ENCODE assay signal across 11 mouse cellular contexts in genomic region chr4:40847160-40847559, GRCm38 (mm10). TPM values are rescaled to one million over a fixed set of nuclear protein-coding genes. Genes with fewer than 3 reads are reported as not detected.
A peak's percentile ranks its signal among the peaks of the same experiment; 100 is the strongest.
DNase-seq lines count a peak whose midpoint lies in the region; ATAC-seq lines count a peak whose summit lies in the region.
"Had no signal": no experiment of that assay in that cellular context is flagged by ENCODE, and none has a peak within 500 bp of the region (broad histone marks: within the 10 kb centered on the region; RNA-seq: fewer than 3 reads in every experiment).

No protein-coding gene starts in this region.

- H3K27me3 ChIP-seq in limb, embryonic 12.5 days = no peaks in the 10 kb centered on the region
- no peaks in the 10 kb centered on the region for H3K27me3 ChIP-seq in limb, embryonic 10.5 days (ENCODE audit: low read depth, poor library complexity, severe bottlenecking)
- H3K27me3 ChIP-seq in kidney, embryonic 15.5 days = no peaks in the 10 kb centered on the region
- no peaks in the 10 kb centered on the region for H3K27me3 ChIP-seq in midbrain, embryonic 10.5 days (ENCODE audit: low read depth, poor library complexity, severe bottlenecking)
- H3K27me3 ChIP-seq: neural tube, embryonic 13.5 days had no signal

- no peak for DNase-seq in limb, embryonic 10.5 days (ENCODE audit: low spot score)
- DNase-seq in layer of hippocampus, adult 8-10 months (ENCODE audit: low spot score in 2 of 2) = no peak
- no peak for DNase-seq in midbrain, embryonic 10.5 days (ENCODE audit: low spot score)
- DNase-seq in frontal cortex, postnatal 10 days (ENCODE audit: low spot score in 2 of 2) = no peak
- DNase-seq: embryo, embryonic 11 days; left cerebral cortex, postnatal 4 days had no signal

- no peak overlapping the region for H3K4me2 ChIP-seq in limb, embryonic 12.5 days
- H3K4me2 ChIP-seq in kidney, embryonic 15.5 days = no peak overlapping the region
- H3K4me2 ChIP-seq: neural tube, embryonic 13.5 days had no signal

- H3K9me3 ChIP-seq in limb, embryonic 12.5 days = no peaks in the 10 kb centered on the region
- no peaks in the 10 kb centered on the region for H3K9me3 ChIP-seq in limb, embryonic 10.5 days (replicated peaks)
- no peaks in the 10 kb centered on the region for H3K9me3 ChIP-seq in kidney, embryonic 15.5 days (replicated peaks)
- H3K9me3 ChIP-seq in midbrain, embryonic 10.5 days (replicated peaks) = no peaks in the 10 kb centered on the region
- H3K9me3 ChIP-seq: neural tube, embryonic 13.5 days had no signal

- no peak overlapping the region for H3K9ac ChIP-seq in limb, embryonic 12.5 days (replicated peaks)
- H3K9ac ChIP-seq in kidney, embryonic 15.5 days = no peak overlapping the region
- H3K9ac ChIP-seq: neural tube, embryonic 13.5 days had no signal

- peaks cover 94% of the 10 kb centered on the region for H3K79me2 ChIP-seq in macrophage (ENCODE audit: inconsistent target)

- H3K4me3 ChIP-seq in limb, embryonic 12.5 days (replicated peaks) = no peak overlapping the region
- H3K4me3 ChIP-seq in limb, embryonic 10.5 days = no peak overlapping the region
- H3K4me3 ChIP-seq in brown adipose tissue, adult 24 weeks (ENCODE audit: insufficient read depth, low read depth, low read length) = no peak overlapping the region
- H3K4me3 ChIP-seq in kidney, embryonic 15.5 days (replicated peaks) = no peak overlapping the region
- H3K4me3 ChIP-seq in macrophage (ENCODE audit: inconsistent target) = no peak overlapping the region
- no peak overlapping the region for H3K4me3 ChIP-seq in midbrain, embryonic 10.5 days
- H3K4me3 ChIP-seq: neural tube, embryonic 13.5 days had no signal

- peak overlapping the region; percentile 43; the same call in 1 of the 2 replicates for H3K27ac ChIP-seq in limb, embryonic 12.5 days
- H3K27ac ChIP-seq in limb, embryonic 10.5 days = no peak overlapping the region
- peak overlapping the region; percentile 99 for H3K27ac ChIP-seq in brown adipose tissue, adult 24 weeks (replicated peaks; ENCODE audit: low read depth, low read length)
- peak overlapping the region; percentile 89; the same call in 1 of the 2 replicates for H3K27ac ChIP-seq in kidney, embryonic 15.5 days
- H3K27ac ChIP-seq in macrophage = peak overlapping the region; percentile 84
- H3K27ac ChIP-seq in midbrain, embryonic 10.5 days (replicated peaks) = no peak overlapping the region
- H3K27ac ChIP-seq: neural tube, embryonic 13.5 days had no signal

- WGBS in limb, embryonic 12.5 days = 64% methylated on average over 4 of the region's 4 CpGs
- 72% methylated on average over 4 of the region's 4 CpGs for WGBS in limb, embryonic 10.5 days
- WGBS in kidney, embryonic 15.5 days = 75% methylated on average over 4 of the region's 4 CpGs
- 53% methylated on average over 4 of the region's 4 CpGs for WGBS in macrophage (ENCODE audit: missing documents)
- 93% methylated on average over 4 of the region's 4 CpGs for WGBS in midbrain, embryonic 10.5 days

- ATAC-seq in limb, embryonic 12.5 days (ENCODE audit: insufficient number of reproducible peaks, insufficient read depth, low FRiP score, low TSS enrichment, low read depth) = no peak
- ATAC-seq in kidney, embryonic 15.5 days (replicated peaks; ENCODE audit: low FRiP score) = no peak

- 0 out of 2 replicates have a peak, but pooled peaks cover 5% of the 10 kb centered on the region for H3K36me3 ChIP-seq in limb, embryonic 12.5 days
- H3K36me3 ChIP-seq in limb, embryonic 10.5 days = peaks cover 7% of the 10 kb centered on the region; the same call in 1 of the 2 replicates
- H3K36me3 ChIP-seq in kidney, embryonic 15.5 days = no peaks in the 10 kb centered on the region
- no peaks in the 10 kb centered on the region for H3K36me3 ChIP-seq in macrophage (ENCODE audit: inconsistent target)
- H3K36me3 ChIP-seq in midbrain, embryonic 10.5 days = 0 out of 2 replicates have a peak, but pooled peaks cover 3% of the 10 kb centered on the region
- H3K36me3 ChIP-seq: neural tube, embryonic 13.5 days had no signal

- peaks cover 55% of the 10 kb centered on the region for H3K4me1 ChIP-seq in limb, embryonic 12.5 days (replicated peaks)
- H3K4me1 ChIP-seq in limb, embryonic 10.5 days = peaks cover 44% of the 10 kb centered on the region
- peaks cover 66% of the 10 kb centered on the region for H3K4me1 ChIP-seq in brown adipose tissue, adult 24 weeks (ENCODE audit: control insufficient read depth, insufficient read depth, insufficient read length, low read length)
- peaks cover 68% of the 10 kb centered on the region for H3K4me1 ChIP-seq in kidney, embryonic 15.5 days
- H3K4me1 ChIP-seq in midbrain, embryonic 10.5 days = peaks cover 41% of the 10 kb centered on the region

RNA-seq across cellular contexts. Expression of gene B4galt1, which starts 6.6 kb away (rescaled TPM):
- 32.9 and 37.4 TPM in 2 replicates for polyA plus RNA-seq in limb, embryonic 12.5 days (2016; fragmentation: Nextera tagmentation; extraction: Ambion mirVana)
- 23.6 and 29.9 TPM in 2 replicates for polyA plus RNA-seq in limb, embryonic 10.5 days (2016; fragmentation: Nextera tagmentation; extraction: Ambion mirVana)
- polyA plus RNA-seq in brown adipose tissue, adult 24 weeks (2012; ENCODE audit: insufficient read depth, insufficient read length, missing spikeins) = 33.0 and 33.8 TPM in 2 replicates
- polyA plus RNA-seq in kidney, embryonic 15.5 days (2015; fragmentation: Nextera tagmentation; extraction: Ambion mirVana) = 46.3 and 46.4 TPM in 2 replicates
- 10 to 100 TPM; 21.8 to 67.0 (median 38.1) TPM for total RNA-seq in macrophage (2018; cell fraction: chromatin; rRNA removed)
- 100 to 1,000 TPM in 10 of 26 experiments, 10 to 100 TPM in 16; 68.0 to 139 (median 95.9) TPM for total RNA-seq in macrophage (2018; cell fraction: cytosol; rRNA removed)
- 100 to 1,000 TPM in 19 of 26 experiments, 10 to 100 TPM in 7; 52.3 to 227 (median 128) TPM for total RNA-seq in macrophage (2018; cell fraction: nucleus; rRNA removed)
- 54.5 to 89.1 TPM (median 55.9 TPM) in 3 replicates for polyA plus RNA-seq in macrophage (2018)
- total RNA-seq in layer of hippocampus, adult 8-10 months (2022) = 10 to 100 TPM in 2 of 4 experiments, 1 to 10 TPM in 2; 6.7 to 13.0 (median 9.0) TPM
- 18.3 and 18.4 TPM in 2 replicates for polyA plus RNA-seq in midbrain, embryonic 10.5 days (2016; fragmentation: Nextera tagmentation; extraction: Ambion mirVana)

Comparison
In these comparisons a context has a peak if more than half of its experiments do, and no peak if none do; other contexts are left out.
1. H3K27ac ChIP-seq: peak in limb, embryonic 12.5 days (single experiment), brown adipose tissue, adult 24 weeks (single experiment), kidney, embryonic 15.5 days (single experiment) and macrophage (single experiment); none in limb, embryonic 10.5 days (single experiment) and midbrain, embryonic 10.5 days (single experiment).